Mouse (Mus musculus) B cell, adult 2 months (primary cell): ENCODE measurements around the gene Spcs1.

Experiments
- DNase-seq, 2 experiments: peaks; one replicate each; pipeline ENCODE4 v3.0.0; 2022

The Spcs1 gene

DNA sequence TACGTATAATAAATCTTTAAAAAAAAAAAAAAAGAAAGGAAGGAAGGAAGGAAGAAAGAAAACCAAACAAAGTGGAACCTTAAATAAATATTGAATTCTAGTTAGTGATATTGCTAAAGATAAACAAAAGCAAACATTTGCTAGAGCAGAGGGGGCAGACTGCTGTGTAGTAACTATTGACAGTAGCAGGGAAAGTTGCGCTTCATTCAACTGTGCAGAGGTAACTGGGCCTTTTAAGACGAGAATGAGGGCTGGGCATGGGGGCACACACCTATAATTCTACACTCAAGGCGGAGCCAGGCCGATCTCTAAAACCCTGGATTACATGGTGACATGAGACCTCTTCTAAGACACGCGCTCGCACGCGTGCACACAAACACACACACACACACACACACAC lies 51.5 kb downstream of the Spcs1 start:
- no peak for DNase-seq
